Mouse (Mus musculus) inflammation-experienced regulatory T-cells, adult 16 weeks (primary cell): Measurements from ENCODE around the gene Tmed1. TPM values are rescaled to one million over a fixed set of nuclear protein-coding genes. Genes with fewer than 3 reads are reported as not detected.

ENCODE experiments used
- polyA plus RNA-seq: library from polyadenylated mRNA; unstranded; fragments of 100-300 nt; shearing (Covaris generic); gene quantifications from one replicate; pipeline ENCODE4 v1.2.1, GENCODE M21; 2017

Tmed1 gene
- polyA plus RNA-seq, result 11.5 TPM

DNA sequence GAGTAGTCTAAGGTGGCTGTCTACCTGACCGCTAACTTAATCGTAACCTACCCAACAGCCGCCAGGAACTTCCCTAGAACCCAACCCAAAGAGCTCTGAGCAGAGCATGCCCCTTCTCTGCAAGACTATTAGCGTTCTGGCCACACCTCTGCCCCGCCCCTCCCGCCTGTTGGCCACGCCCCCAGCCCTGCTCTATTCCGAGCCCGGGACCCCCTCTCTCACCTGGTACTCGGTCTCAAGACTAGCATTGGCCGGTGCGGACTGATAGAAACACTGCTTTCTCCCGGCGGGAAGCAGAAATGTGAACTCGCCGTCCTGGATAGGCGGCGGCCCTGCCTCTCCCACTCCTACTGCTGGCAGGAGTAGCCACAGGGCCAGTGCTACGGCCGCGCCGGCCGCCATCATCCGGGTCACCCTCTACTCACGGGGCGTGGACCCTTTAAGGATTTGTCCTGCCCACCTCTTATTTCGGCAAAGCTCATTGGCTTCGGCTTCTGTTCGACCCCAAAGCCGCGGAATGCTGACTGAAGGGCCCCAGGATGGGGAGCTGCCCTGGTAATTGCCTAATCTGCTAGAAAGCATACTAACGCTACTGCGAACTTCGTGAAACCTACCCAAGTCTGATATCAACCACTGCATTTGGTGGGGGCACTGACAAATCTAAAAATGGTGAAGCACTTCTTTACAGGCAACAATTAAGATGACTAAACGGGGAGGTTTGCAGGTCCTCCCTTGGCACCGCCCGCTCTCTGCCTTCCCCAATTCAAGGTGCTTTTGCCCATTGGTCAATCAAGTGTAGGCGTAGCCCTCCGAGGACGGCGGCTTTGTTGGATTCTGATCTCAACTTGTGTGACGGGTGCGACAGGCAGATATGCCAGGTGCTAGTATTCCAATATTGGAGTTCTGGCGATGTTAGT is at the start of gene Tmed1:
Gene Tmed1, minus strand, starts transcription at position 481 of the 917 bp plus-strand sequence.

DNA sequence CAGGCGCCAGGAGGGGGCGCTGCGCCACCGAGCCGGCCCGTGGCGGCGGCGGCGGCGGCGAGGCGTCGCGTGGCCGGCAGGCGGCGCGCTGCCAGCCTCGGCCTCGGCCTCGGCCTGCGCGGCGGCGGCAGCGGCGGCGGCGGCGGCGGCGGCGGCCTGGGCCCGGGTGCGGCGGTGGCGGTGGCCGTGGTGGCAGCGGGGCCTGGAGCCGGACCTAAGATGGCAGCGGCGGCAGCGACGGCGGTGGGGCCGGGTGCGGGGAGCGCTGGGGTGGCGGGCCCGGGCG is 36.7 kb upstream of the Tmed1 start, which contains the start of gene Carm1:
Gene Carm1, plus strand, starts transcription at position 106 of the 286 bp plus-strand sequence.

DNA sequence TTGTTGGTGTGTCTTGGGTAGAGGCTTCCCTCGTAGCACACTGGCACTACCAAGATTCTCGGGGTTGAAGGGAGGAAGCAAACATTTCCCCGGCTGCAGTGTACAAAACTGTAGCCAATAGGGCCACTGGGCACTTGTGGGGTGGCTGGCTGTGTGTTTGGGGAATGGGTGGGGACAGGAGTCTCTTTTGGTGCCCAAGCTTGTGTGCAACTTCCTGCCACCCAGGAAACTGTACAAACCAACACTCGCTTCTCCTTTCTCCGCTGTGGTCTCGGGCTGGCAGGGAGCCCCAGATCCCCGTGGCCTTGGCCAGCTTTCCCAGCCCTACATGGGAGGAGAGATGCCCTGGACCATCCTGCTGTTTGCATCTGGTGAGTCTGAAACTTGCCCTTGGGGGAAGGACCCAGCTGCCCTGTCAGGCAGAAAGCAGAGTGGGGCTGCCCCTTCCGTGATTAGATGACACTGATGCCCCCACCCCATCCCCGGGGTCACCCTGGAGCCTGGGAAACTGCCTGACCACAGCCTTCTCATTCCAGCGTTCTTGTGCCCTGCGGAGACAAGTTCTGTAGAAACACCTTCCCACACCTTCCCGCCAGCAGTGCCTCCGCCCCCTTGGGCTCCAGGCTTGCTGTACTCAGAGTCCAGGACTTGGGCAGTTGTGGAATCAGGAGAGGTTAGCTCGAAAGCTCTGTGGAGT is 16.0 kb upstream of the Tmed1 start, which contains the start of gene AB124611:
Gene AB124611, plus strand, starts transcription at position 240 of the 697 bp plus-strand sequence.

Other genes starting within 250 kb of the Tmed1 start
- 76.7 TPM for gene Atg4d, start 245.0 kb downstream of the Tmed1 start, polyA plus RNA-seq
- gene Kri1, start 222.3 kb downstream of the Tmed1 start, polyA plus RNA-seq, result 31.1 TPM
- gene Cdkn2d, start 218.8 kb downstream of the Tmed1 start, polyA plus RNA-seq, result 105 TPM
- 2.6 TPM for gene Ap1m2, start 197.9 kb downstream of the Tmed1 start, polyA plus RNA-seq
- 583 TPM for gene Slc44a2, start 189.6 kb downstream of the Tmed1 start, polyA plus RNA-seq
- 70.1 TPM for gene Ilf3, start 142.4 kb downstream of the Tmed1 start, polyA plus RNA-seq
- 39.5 TPM for gene Qtrt1, start 98.4 kb downstream of the Tmed1 start, polyA plus RNA-seq
- 282 TPM for gene Dnm2, start 85.3 kb downstream of the Tmed1 start, polyA plus RNA-seq
- gene AB124611, start 15.9 kb upstream of the Tmed1 start, polyA plus RNA-seq, result 40.9 TPM
- 8.1 TPM for gene Carm1, start 36.6 kb upstream of the Tmed1 start, polyA plus RNA-seq
- gene Timm29, start 82.5 kb upstream of the Tmed1 start, polyA plus RNA-seq, result 2.7 TPM
- gene Yipf2, start 82.6 kb upstream of the Tmed1 start, polyA plus RNA-seq, result 35.3 TPM
- 71.6 TPM for gene Smarca4, start 105.9 kb upstream of the Tmed1 start, polyA plus RNA-seq
- 32.4 TPM for gene Ldlr, start 213.2 kb upstream of the Tmed1 start, polyA plus RNA-seq